Mouse (Mus musculus): ENCODE data around the gene Ddost. TPM values are rescaled to one million over a fixed set of nuclear protein-coding genes. Genes with fewer than 3 reads are reported as not detected.

Gene Ddost
- polyA plus RNA-seq, 1 experiment from 2014 or later = 279 TPM

DNA sequence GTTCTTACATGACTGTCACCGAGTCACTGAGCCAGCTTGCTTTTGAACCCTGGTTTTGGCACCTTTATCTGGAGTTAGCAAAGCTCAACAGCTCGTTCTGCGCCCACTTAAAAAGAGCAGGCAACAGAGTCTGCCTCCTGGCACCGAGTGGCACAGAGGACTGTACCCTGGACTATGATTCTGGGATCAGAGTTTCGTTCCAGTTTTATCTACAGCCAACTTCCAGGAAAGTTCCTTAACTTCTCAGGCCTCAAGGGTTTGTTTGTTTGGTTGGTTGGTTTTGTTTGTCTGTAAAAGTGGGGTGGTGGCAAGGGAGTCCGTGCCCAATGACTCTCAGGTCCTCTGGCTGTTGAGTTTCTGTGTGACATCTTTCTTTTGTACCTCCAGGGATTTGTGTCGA lies 44.2 kb downstream of the Ddost start:
- 85% methylated on average over 7 of the region's 7 CpGs for WGBS
- no peak for DNase-seq (ENCODE audit: extremely low spot score, low spot score)
- no peak overlapping the region for H3K4me3 ChIP-seq
- no peaks in the 10 kb centered on the region for H3K27me3 ChIP-seq (ENCODE audit: poor library complexity, severe bottlenecking)
- no peaks in the 10 kb centered on the region; the same call in 1 of the 2 replicates for H3K9me3 ChIP-seq
- no peaks in the 10 kb centered on the region for H3K4me1 ChIP-seq
- H3K36me3 ChIP-seq (replicated peaks) = no peaks in the 10 kb centered on the region
- H3K27ac ChIP-seq = no peak overlapping the region

DNA sequence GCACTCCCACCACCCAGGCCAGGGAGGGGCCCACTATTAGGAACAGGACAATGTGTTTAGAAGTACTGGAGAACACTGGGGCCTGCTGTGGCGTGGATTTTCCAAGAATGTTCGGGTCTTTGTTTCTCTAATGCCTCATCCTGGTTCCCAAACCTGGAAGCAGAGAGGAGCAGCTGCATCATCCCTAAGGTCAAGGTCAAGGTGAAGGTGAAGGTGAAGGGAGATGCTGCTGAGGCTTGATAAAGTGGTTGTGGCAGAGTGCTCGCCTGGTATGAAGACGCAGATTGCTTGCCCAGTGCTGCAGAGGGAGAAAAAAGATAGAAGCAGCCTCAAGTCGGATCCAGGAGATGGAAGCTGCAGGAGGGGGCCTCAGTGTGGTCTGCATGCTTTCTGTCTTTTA lies 47.3 kb downstream of the Ddost start:
- Histone ChIP-seq H3K27ac (no peak overlapping the region), H3K27me3 (ENCODE audit: poor library complexity, severe bottlenecking) (no peaks in the 10 kb centered on the region), H3K4me3 (no peak overlapping the region), H3K9me3 (no peaks in the 10 kb centered on the region; the same call in 1 of the 2 replicates), H3K4me1 (no peaks in the 10 kb centered on the region), H3K36me3 (replicated peaks) (no peaks in the 10 kb centered on the region)
- WGBS = 90% methylated on average over 5 of the region's 5 CpGs
- DNase-seq (ENCODE audit: extremely low spot score, low spot score) = no peak

- DNase-seq (ENCODE audit: extremely low spot score, low spot score) = no peak
- Histone ChIP-seq H3K27me3 (ENCODE audit: poor library complexity, severe bottlenecking) (no peaks in the 10 kb centered on the region), H3K4me1 (no peaks in the 10 kb centered on the region), H3K9me3 (no peaks in the 10 kb centered on the region; the same call in 1 of the 2 replicates), H3K27ac (no peak overlapping the region), H3K4me3 (no peak overlapping the region), H3K36me3 (replicated peaks) (no peaks in the 10 kb centered on the region)
- 82% methylated on average over 6 of the region's 6 CpGs for WGBS
Observed at GRCm38 (mm10) chr4:138352692-138353091, 48.2 kb downstream of the Ddost start.

GRCm38 (mm10) chr4:138353438-138354171 lies 49.1 kb downstream of the Ddost start:
- no peak overlapping the region for H3K4me3 ChIP-seq
- no peaks in the 10 kb centered on the region for H3K4me1 ChIP-seq
- DNase-seq (ENCODE audit: extremely low spot score, low spot score) = no peak
- H3K36me3 ChIP-seq (replicated peaks) = no peaks in the 10 kb centered on the region
- WGBS = 89% methylated on average over 10 of the region's 10 CpGs
- no peak overlapping the region for H3K27ac ChIP-seq
- H3K27me3 ChIP-seq (ENCODE audit: poor library complexity, severe bottlenecking) = no peaks in the 10 kb centered on the region
- H3K9me3 ChIP-seq = no peaks in the 10 kb centered on the region; the same call in 1 of the 2 replicates

DNA sequence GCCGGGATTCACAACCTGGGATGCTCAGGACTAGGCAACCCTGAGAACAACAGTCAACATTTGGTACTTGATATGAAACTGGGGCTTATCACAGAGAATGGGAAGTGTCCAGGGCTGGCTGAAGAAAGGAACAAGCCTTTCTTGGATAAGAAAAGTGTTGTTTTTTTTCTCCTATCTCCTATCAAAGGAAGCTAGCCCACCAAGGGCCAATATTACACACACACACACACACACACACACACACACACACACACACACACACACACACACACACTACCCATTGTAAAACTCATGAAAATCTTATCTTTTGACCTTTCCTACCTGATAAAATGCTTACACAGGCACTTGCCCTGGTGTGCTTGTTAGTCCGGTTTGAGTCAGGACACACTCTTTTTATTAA lies 51.0 kb downstream of the Ddost start:
- Histone ChIP-seq H3K4me3 (no peak overlapping the region), H3K4me1 (no peaks in the 10 kb centered on the region), H3K9me3 (no peaks in the 10 kb centered on the region; the same call in 1 of the 2 replicates), H3K27me3 (ENCODE audit: poor library complexity, severe bottlenecking) (peaks cover 2% of the 10 kb centered on the region), H3K36me3 (replicated peaks) (no peaks in the 10 kb centered on the region), H3K27ac (no peak overlapping the region)
- WGBS = 89% methylated on average over 2 of the region's 2 CpGs
- DNase-seq (ENCODE audit: extremely low spot score, low spot score) = no peak

GRCm38 (mm10) chr4:138356141-138356540 lies 51.6 kb downstream of the Ddost start:
- peaks cover 2% of the 10 kb centered on the region for H3K4me1 ChIP-seq
- H3K36me3 ChIP-seq (replicated peaks) = no peaks in the 10 kb centered on the region
- H3K9me3 ChIP-seq = no peaks in the 10 kb centered on the region; the same call in 1 of the 2 replicates
- H3K27me3 ChIP-seq (ENCODE audit: poor library complexity, severe bottlenecking) = peaks cover 9% of the 10 kb centered on the region
- no peak overlapping the region for H3K4me3 ChIP-seq
- no peak for DNase-seq (ENCODE audit: extremely low spot score, low spot score)
- WGBS = 88% methylated on average over 8 of the region's 8 CpGs
- no peak overlapping the region for H3K27ac ChIP-seq

GRCm38 (mm10) chr4:138356551-138356950 lies 52.0 kb downstream of the Ddost start:
- no peak for DNase-seq (ENCODE audit: extremely low spot score, low spot score)
- WGBS = 96% methylated on average over 12 of the region's 12 CpGs
- no peak overlapping the region for H3K4me3 ChIP-seq
- no peaks in the 10 kb centered on the region for H3K9me3 ChIP-seq
- no peak overlapping the region for H3K27ac ChIP-seq
- peaks cover 13% of the 10 kb centered on the region for H3K27me3 ChIP-seq (ENCODE audit: poor library complexity, severe bottlenecking)
- H3K4me1 ChIP-seq = peaks cover 6% of the 10 kb centered on the region
- no peaks in the 10 kb centered on the region for H3K36me3 ChIP-seq (replicated peaks)

DNA sequence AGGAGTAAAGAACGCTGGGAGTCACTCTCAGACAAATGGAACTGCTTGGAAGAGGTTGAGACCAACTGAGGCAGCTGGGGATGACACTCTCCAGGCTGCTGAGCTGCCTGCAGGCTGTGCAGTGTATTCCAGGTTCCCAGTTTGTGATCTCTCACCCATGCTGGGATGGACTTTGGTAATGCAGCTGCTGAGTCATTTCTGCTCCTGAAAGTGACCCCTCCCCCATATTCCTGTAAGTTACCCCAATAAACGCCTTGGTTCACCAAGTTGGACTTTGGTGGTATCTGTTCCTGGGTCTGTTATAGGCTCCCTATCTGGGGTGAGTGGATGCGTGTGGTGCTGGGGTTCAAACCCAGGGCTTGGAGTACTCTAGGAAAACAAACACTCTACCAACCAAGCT lies 53.6 kb downstream of the Ddost start:
- Histone ChIP-seq H3K9me3 (no peaks in the 10 kb centered on the region), H3K36me3 (replicated peaks) (no peaks in the 10 kb centered on the region), H3K27me3 (ENCODE audit: poor library complexity, severe bottlenecking) (peaks cover 19% of the 10 kb centered on the region), H3K4me3 (no peak overlapping the region), H3K4me1 (peaks cover 12% of the 10 kb centered on the region), H3K27ac (no peak overlapping the region)
- 87% methylated on average over 3 of the region's 3 CpGs for WGBS
- no peak for DNase-seq (ENCODE audit: extremely low spot score, low spot score)

DNA sequence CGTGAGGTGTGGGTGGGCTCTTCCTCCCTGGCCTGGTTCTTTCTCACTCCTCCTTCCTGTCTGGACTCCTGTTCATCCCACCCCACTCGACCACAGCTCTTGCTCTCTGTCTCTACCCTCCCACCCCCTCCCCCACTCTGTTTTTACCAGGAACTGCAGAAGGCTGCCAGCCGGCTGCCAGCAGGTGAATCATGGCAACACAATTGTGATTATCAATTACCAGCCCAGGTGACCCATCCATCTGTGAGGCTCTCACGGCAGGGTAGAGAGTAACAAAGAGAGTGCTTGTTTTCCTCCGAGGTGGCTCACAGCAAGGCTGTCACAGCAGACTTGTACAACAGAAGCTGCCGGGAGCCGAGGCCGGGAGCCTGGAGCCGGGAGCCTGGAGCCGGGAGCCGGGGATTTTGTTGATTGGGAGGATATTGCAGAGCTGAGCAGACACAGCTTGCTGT lies 56.9 kb downstream of the Ddost start:
- WGBS = 10% methylated on average over 11 of the region's 11 CpGs
- H3K27ac ChIP-seq = peak overlapping the region; percentile 27; the same call in 1 of the 2 replicates
- H3K27me3 ChIP-seq (ENCODE audit: poor library complexity, severe bottlenecking) = peaks cover 29% of the 10 kb centered on the region
- no peaks in the 10 kb centered on the region for H3K9me3 ChIP-seq
- peak; percentile 23 for DNase-seq (ENCODE audit: extremely low spot score, low spot score)
- peaks cover 12% of the 10 kb centered on the region for H3K4me1 ChIP-seq
- H3K4me3 ChIP-seq = peak overlapping the region; percentile 13
- H3K36me3 ChIP-seq (replicated peaks) = no peaks in the 10 kb centered on the region

Small RNA genes lying within 50 kb of the gene (microRNA-seq; reads per million reads assigned to microRNA genes)
- gene Gm27646 (not detected), gene Mir7019 (not detected)

Other genes starting within 250 kb of the Ddost start
- gene Hp1bp3, start 88.4 kb upstream of the Ddost start, polyA plus RNA-seq (2016; fragmentation: Nextera tagmentation; extraction: Ambion mirVana) = 147 and 152 TPM in 2 replicates
- gene Sh2d5, start 54.3 kb upstream of the Ddost start, polyA plus RNA-seq (2016; fragmentation: Nextera tagmentation; extraction: Ambion mirVana) = 0.23 and 0.47 TPM in 2 replicates
- 0.25 and 0.39 TPM in 2 replicates for gene Kif17, start 54.3 kb upstream of the Ddost start, polyA plus RNA-seq (2016; fragmentation: Nextera tagmentation; extraction: Ambion mirVana)
- 24.6 and 26.7 TPM in 2 replicates for gene Pink1, start 21.6 kb downstream of the Ddost start, polyA plus RNA-seq (2016; fragmentation: Nextera tagmentation; extraction: Ambion mirVana)
- gene Cda, start 63.3 kb downstream of the Ddost start, polyA plus RNA-seq (2016; fragmentation: Nextera tagmentation; extraction: Ambion mirVana) = 2.1 and 2.5 TPM in 2 replicates
- gene Fam43b, start 91.8 kb downstream of the Ddost start, polyA plus RNA-seq (2016; fragmentation: Nextera tagmentation; extraction: Ambion mirVana) = not detected in 2 replicates
- gene Mul1, start 129.9 kb downstream of the Ddost start, polyA plus RNA-seq (2016; fragmentation: Nextera tagmentation; extraction: Ambion mirVana) = 21.2 and 22.7 TPM in 2 replicates
- 0.96 and 0.98 TPM in 2 replicates for gene Camk2n1, start 149.6 kb downstream of the Ddost start, polyA plus RNA-seq (2016; fragmentation: Nextera tagmentation; extraction: Ambion mirVana)